Mouse (Mus musculus) left cerebral cortex, postnatal 4 days (tissue): ENCODE results near the gene Cog2. TPM values are rescaled to one million over a fixed set of nuclear protein-coding genes. Genes with fewer than 3 reads are reported as not detected.

Source experiments
- DNase-seq: peaks from one replicate; pipeline ENCODE4 v3.0.0-alpha.2; 2022
- intact Hi-C: fragments of 180-260 bp; cut with DNase I; formaldehyde crosslinking; loops from one replicate; pipeline ENCODE4 v1.15.1; 2025
- total RNA-seq, 2 experiments: library from RNA; stranded (reverse); gene quantifications; 2 replicates each; pipeline ENCODE4 v1.2.3; 2021

Cog2 gene
- 10 to 100 TPM; 37.2 to 38.6 TPM for total RNA-seq

DNA sequence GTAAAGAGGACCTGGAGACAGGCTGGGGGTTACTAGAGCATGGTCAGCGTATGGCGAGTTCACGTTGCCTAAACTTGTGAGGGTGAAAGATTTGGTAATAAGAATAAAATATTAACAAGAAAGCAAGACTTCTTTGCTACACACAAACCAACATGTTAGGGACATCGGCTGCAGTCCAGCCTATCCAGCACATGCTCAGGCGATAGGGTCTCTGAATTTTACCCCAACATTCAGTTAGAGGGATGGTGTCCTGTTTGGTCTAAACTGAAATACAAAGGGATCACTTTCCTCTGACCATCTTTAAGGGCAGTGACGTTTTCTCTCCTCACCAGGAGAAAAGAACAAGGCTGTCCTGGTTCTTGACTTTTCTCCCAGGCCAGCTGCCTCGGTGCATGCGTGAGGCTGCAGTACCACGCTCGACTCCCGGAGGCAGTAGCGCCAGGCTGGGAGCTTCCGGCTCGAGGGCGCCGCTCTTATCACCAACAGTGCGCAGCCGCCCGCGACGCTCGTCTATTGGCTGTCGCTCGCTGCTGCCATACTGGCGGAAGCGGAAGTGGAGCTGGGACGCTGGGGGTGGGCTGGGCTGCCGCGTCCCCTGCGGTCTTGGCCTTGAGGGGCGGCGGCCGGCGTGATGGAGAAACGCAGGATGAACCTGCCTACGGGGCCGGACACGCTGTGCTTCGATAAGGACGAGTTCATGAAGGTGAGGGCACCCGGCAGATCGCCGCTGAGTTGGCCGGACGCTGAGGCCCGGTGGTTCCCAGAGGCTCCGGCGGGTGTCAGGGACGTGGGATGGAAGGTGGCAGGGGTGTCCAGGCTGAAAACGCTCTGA, at the start of gene Cog2:
Cog2 (plus strand) TSS at position 519 of the 832 bp plus-strand sequence.
- intact Hi-C loops: no loop called here
- DNase-seq: peak; percentile 94

DNA sequence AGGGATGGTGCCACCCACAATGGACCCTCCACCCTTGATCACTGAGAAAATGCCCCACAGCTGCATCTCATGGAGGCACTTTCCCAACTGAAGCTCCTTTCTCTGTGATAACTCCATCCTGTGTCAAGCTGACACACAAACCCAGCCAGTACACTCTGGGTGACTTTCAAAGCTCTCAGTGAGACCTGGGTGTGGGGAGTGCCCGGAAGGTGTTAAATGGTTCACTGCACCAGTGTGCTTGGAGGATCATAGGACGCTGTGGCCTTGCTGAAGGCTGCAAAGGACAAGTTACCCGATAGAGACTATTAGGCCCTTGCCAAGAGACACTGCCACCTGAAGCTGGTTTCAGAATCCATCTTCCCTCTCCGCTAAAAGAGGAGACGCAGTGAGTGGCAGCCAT, 44.9 kb upstream of the Cog2 start:
- no peak for DNase-seq
- intact Hi-C loops: no loop called here

DNA sequence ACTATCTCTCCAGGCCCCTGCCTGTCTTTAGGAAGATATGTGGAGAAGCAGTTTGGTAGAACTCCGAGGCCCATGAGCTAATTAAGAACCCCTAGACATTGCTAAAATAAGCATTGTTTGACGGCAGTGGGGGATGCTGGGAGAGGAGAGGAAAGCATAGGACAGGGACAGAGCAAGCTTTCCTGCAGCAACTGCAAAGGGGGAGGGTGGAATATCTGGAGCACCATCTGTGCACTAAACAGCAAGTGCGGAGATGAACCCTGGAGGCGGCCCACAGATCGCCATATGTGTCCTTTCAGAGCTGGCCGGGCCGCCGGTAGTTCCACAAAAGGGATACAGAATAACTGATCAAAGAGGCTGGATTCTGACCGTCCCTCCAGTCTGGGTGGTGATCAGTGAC, 43.9 kb upstream of the Cog2 start:
- intact Hi-C loops: no loop called here

DNA sequence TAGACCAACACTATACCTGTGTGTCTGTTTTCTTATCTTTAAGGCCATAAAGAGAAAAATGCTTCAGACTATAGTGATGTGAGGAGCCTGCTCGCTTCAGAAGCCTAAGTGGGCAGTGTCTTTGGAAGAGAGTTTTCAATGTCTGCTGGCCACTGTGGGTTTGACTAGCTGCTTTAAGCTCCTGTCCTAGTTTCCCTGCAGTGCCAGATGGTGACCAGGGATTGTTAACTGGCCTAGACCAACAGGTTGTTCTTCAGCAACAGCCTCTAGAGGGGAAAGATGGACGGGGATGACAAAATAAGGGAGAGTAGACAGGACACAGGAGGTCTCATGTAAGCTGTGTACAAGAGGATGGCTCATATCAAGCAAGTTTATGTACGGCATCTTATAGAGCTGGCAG, 41.3 kb upstream of the Cog2 start:
- no peak for DNase-seq
- intact Hi-C loops: no loop called here

More for the DNA sequence above, 43.9 kb upstream of the Cog2 start:
- DNase-seq: peak; percentile 60

DNA sequence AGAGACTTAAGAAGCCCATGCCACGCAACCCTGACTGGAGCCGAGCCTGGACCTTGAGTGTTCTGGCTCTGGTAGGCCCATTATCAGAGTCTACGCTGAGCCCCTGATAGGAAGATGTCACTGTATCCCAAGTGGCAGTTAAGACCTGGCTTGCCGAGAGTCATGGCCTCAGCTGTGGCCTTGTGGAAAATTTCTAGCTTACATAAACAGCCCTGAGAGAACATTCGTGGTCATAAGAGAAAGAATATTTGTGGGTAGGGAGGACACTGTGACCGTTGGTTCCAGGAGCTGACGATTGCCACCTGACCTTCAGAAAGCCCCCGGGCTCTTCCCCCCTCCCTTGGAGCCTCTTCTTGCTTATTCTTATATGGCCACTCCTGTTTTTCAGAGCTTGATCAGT, 40.2 kb upstream of the Cog2 start:
- DNase-seq: no peak
- intact Hi-C loops: no loop called here

DNA sequence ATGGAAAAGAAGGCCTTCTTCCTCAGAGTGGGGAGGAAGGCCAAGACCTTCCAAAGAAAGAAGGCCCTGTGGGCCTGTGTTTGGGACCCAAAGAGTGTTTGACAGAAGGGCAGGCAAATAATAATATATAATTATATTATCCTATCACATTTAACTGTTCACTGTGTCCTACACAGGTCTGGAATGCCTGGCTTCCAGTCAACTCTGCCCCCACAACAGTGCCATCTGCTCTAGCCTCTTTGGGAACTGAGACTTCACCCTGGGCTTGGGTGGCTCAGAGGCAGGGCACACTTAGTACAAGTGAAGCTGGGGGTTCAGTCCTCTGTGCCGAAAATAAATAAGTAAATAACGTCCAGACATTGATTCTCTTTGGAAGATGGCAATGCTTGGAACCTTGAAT, 37.8 kb upstream of the Cog2 start:
- DNase-seq: no peak

DNA sequence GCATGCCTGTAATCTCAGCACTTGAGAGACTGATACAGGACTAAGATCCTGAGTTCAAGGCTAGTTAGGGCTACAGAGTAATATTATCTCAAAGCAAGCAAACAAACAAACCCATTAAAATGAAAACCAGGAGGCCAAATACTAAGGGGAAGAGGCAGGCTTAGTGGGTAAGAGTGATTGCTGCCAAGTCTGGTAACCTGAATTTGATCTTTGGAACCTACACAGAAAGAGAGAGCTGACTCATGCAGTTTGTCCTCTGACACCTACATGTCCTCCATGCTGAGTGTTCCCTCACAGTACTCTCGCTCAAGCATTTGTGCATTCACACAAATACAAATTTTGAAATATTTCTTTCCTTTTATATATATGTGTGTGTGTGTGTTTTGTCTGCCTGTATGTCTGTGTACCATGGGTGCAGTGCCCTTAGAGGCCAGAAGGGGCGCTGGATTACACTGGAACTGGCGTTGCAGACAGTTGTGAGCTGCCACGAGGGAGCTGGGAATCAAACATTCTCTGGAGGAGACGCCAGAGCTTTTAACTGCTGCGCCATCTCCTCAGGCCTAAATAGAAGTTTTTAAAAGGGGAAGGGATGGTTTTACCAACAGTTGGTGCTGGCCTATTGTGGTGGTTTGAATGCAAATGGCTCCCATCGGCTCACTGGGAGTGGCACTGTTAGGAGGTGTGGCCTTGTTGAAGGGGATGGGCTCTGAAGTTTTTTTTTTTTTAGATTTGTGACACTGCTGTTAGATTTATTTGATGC, 37.0 kb upstream of the Cog2 start:
- intact Hi-C loops: no loop called here
- DNase-seq: no peak

More for the DNA sequence above, 37.8 kb upstream of the Cog2 start:
- intact Hi-C loops: no loop called here

DNA sequence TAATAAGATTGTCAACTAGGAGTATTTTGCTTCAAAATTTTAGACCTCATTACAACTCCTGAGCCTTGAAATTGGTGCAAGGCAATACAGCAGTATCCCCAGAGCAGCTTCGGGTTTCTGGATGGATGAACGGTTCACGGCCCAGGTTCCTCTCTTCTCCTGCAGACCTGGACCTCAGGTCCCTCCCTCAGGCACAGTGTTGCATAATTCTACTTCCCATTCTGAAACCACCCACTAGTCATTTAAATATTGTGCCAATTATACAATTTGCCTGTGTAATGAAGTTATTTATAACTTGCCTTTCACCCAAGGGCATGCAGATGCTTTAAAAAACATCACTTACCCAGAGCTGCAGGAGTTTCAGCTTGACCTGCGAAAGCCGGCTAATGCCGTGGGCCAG, 31.3 kb upstream of the Cog2 start:
- DNase-seq: no peak
- intact Hi-C loops: no loop called here

DNA sequence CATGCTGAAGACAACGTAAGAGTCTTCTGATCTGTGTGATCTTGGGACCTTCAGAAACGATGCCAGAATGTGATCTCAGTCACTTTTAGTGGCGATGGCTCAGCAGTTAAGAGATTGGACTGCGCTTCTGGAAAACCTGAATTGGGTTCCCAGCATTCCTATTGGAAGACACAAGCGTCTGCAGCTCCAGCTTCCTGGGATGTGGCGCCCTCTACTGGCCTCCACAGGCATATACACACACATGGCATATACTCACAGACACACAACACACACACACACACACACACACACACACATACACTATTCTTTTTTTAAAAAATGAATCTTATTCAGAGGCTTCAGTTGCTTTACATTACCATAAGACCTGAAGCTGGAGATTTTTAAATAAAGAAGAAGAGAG, 30.8 kb upstream of the Cog2 start:
- intact Hi-C loops: no loop called here
- DNase-seq: no peak

DNA sequence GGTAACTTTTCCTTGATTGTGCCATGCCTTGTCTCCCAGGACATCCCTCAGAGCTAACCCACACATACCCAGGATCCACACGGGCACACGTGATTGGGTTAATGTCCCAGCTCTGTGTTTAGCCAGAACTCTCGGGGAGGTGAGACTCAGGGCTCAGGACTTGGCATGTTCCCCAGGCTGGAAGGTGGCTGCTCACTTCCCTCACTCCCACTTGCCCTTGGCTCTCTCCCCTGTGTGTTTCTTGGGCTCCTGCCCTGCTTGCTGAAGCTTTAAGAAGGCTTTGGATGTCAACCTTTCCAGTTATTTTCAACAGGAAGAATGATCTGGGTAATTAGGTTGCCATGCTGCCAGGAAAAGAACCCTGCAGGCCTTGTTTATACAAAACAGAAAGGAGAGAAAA, 26.2 kb upstream of the Cog2 start:
- intact Hi-C loops: no loop called here
- DNase-seq: peak; percentile 87

DNA sequence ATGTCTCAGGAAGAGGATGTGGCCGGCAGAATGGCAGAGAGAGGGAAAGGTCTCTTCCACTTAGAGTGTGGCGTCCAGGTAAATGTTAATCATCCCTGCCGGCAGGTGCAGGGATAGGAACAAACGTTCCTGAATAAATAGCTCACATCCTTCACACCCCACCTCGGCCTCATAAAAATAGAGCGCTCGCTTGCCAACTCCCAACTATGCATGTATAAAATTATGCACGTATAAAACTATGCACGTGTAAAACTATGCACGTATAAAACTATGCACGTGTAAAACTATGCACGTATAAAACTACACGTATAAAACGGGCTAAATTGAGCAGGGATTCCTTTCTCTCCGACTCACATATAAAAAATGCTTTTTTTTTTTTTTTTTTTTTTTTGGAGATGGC, 25.6 kb upstream of the Cog2 start:
- no peak for DNase-seq
- intact Hi-C loops: no loop called here

DNA sequence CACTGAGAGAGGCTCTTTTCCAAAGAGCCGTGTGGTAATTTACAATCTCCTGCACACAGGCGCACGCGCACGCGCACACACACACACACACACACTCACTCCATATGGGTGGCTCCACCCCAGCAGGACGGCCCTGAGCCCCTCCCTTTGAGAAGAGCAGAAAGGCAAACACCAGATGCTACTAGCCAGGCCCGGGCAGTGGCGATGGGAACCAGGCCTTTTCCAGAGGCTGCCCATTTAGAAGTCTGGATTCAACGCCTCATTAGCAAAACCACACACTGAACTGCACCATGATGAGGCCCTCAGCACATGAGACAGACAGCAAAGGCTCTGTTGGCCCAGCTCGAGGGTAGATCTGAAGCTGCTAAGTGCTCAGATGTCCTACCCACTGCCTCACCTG, 24.9 kb upstream of the Cog2 start:
- peak; percentile 69 for DNase-seq

DNA sequence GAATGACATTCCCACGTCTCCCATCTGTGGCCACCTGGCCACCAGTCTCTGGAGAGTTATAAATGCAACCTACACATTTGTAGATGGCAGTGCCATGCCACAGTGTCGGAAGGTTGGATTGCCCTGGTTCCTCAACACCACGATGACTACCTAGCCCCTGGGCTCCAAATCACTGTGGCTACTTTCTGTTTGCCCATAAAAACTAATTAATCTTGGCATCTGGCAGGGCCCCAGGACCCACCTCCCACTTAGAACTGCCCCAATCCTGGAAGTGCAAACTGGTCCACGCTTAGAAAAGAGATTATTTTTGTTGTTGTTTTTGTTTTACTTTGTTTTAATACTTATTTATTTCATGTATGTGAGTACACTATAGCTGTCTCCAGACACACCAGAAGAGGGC, 24.3 kb upstream of the Cog2 start:
- intact Hi-C loops: no loop called here
- peak; percentile 18 for DNase-seq

More for the DNA sequence above, 24.9 kb upstream of the Cog2 start:
- intact Hi-C loops: no loop called here

DNA sequence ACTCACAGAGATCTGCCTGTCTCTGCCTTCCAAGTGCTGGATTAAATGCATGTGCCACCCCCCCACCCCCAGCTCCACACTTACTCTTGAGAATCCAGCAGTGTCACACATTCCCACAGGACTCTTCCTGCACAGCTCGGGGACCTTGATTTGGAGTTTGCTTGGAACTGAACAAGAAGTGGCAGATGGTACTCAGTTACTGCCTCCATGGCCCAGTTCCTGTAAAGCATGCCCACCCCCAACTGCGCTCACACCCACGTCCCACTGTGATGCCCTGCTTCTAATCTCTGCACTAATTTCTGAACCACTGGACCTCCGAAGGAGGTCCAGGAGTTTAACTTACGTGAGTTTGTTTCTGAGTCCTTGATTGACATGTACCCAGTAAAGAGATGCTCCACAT, 23.7 kb upstream of the Cog2 start:
- intact Hi-C loops: no loop called here
- DNase-seq: no peak

DNA sequence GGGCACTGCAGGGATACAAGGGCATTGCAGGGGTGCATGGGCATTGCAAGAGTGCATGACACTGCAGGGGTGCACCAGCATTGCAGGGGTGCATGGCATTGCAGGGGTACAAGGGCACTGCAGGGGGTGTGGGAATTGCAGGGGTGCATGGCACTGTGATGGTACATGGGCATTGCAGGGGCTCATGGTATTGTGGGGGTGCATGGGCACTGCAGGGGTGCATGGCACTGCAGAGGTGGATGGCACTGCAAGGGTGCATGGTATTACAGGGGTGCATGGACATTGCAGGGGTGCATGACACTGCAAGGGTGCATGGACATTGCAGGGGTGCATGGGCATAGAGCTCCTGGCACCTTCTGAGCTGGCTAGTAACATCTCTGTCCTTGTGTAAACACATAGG, 22.2 kb upstream of the Cog2 start:
- DNase-seq: no peak
- intact Hi-C loops: no loop called here

DNA sequence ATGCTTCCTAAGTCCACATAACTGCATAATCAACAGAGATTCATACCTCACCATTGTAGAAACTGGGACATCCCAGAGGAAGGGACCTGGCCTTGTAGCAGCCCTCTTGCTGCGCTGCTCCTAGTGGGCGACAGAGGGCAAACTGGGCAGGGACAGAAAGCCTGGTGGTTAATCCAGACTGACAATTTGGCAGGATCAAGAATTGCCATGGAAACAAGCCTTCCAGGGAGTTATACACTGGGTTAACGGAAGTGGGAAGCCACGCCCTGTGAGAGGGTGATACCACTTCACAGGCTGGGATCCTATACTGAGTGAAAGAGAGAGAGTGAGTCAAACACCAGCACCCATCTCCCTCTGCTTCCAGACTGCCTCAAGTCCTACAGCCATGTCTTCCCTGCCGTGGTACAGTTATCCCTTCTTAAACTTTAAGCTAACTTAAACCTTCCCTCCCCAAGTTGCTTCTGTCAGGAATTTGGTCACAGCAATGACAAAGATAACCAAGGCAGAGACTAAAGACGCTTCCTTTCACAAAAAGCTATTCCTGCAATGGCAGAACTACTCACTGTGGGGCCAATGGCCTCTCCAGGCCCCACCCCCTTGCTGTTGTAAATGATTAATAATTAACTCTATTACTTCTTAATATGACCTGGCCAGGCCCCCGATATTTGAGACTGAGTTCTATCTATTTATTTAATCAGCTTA, 21.2 kb upstream of the Cog2 start:
- intact Hi-C loops: no loop called here
- DNase-seq: peak; percentile 15

DNA sequence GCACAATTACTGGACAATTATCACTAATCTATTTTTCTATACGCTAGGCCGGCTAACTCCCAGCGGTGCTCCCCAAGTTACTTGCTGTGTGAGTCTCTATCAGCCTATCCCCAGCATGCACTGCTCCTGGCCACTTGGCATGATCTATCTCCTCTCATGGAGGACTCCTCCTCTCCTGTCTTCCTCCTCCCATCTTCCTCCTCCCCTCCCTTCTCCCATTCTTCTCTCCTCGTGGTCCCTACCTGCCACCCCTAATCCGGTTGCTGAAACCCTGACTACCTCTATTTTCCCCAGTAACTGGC, 20.7 kb upstream of the Cog2 start:
- no peak for DNase-seq
- intact Hi-C loops: no loop called here

DNA sequence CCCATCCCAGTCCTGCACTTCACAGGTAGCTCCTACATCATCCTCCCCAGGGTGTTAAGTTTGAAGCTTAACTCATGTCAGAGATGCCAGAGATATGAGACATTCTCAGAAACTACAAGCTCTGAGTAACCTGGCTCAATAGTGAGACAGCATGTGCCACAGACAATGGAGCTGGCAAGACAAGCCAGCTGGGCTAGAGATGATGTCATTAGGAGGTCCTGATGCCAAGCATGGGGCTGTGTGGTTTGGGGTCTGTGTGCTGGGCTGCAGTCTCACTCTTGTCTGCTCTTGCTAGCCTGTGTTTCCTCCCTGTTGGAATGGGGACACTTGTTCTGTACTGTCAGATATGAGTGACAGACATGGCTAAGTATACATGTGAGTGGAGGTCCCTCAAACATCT, 14.9 kb upstream of the Cog2 start:
- intact Hi-C loops: no loop called here
- DNase-seq: peak; percentile 51

DNA sequence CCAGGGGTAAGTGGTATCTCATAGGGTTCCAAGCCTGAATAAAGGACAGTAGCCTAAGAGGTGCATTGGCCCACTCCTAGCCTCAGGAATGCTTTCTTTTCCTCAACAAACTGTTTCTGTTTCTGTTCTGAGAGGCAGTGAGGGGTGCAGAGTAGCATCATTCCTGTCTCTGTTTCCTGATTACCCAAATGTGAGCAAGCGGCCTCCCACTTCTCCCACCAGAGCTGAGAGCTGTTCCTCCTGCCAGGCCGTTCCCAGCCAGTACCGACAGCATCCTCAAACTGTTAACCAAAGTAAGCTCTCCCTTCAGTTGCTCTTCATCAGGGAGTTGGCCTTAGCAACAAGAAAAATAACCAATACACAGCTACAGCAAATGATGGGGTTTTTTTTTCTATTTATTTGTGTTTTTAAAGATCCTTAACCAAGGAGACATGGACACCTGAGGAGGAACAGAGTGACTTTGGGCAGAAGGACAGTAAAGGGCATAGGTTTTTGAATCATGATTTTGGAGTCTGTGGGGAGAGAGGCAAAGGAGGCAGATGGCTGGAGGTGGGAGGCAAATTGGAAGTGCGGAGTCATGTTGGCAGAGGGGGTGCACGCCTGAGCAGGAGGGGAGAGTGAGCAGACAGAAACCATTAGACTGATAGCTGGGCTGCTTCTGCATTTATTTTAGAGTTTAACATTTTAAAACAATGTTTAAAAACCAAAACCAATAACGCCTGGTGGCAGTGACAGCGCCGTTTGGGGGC, 12.8 kb upstream of the Cog2 start:
- DNase-seq: peak; percentile 70
- intact Hi-C loops: no loop called here

DNA sequence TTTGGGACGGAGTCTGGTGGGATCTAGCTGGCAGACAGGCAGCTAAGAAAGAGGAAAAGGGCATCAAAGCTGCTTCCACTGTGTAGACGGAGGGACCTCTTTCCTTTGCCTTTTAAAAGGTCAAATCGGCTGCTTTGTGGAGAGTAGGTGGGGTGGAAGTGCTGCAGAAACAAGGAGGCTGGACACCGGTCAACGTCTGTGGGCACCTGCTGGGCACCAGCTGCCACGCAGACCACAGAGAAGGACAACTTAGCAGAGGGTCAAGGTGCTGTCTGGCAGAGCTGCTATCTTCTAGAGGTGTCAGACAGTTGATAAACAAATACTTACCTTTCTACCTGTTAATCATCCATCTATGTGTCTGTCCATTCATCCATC, 12.3 kb upstream of the Cog2 start:
- intact Hi-C loops: no loop called here
- DNase-seq: peak; percentile 40

DNA sequence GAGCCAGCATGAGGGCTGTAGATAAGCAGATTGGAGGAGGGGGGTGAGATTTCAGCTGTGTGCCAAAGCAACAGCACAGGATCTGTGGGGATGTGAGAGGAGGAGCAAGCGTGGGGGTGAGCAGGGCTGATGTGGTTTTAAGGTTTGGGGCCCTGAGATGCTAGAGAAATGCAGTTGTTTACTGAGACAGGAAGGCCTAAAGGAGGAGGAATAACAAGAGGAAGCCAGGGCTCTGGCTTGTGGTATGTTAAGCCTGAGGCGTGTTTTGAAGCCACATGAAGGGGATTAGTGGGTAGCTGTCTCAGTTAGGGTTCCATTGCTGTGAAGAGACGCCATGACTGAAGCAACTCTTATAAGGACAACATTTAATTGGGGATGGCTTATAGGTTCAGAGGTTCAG, 11.4 kb upstream of the Cog2 start:
- DNase-seq: no peak
- intact Hi-C loops: no loop called here
